Mouse (Mus musculus) adrenal gland, postnatal 14 days (tissue): Measurements from ENCODE around the gene Vgll4. TPM values are rescaled to one million over a fixed set of nuclear protein-coding genes. Genes with fewer than 3 reads are reported as not detected.
A peak's percentile ranks its signal among the peaks of the same experiment; 100 is the strongest.

Experiments
- DNase-seq: peaks from one replicate; pipeline ENCODE4 v3.0.0; 2021; ENCODE audit warnings: mixed read lengths
- total RNA-seq: library from RNA; stranded (reverse); gene quantifications from 2 replicates; pipeline ENCODE4 v1.2.3, GENCODE M21; 2021

Gene Vgll4
- total RNA-seq, 1 experiment from 2014 or later = 71.6 TPM

DNA sequence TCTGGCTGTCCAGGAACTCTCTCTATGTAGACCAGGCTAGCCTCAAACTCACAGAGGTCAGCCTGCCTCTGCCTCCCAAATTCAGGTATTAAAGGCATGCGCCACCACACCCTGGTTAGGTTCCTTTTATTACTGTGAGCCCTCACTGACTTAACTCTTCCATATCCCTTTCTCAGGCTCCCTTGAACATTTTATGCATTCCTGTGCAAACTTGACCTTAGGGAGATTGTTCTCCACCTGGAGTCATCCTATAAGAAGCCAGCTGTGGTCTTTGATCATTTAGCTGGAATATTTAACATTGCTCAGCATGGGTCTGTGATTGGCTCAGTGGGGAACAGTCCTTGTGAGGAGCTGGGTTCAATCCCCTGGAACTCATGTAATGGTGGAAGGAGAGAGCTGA is 4.5 kb upstream of the Vgll4 start:
- no peak for DNase-seq

DNA sequence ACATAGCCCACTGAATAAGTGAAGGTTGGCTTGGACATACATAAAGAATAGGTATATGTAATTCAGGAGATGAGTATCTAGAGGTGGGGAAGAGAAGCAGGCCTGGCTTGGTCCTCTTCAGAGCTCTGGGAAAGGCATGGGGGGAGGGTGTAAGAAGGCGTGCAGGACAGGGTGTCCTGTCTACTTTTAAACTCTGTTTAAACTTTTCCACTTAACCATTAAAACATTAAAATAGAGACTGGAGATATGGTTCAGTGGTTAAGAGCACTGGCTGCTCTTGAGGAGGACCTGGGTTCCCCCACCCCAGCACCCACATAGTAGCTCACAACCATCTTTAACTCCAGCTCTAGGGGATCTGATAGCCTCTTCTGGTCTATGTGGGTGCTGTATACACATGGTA is 3.2 kb upstream of the Vgll4 start:
- no peak for DNase-seq

DNA sequence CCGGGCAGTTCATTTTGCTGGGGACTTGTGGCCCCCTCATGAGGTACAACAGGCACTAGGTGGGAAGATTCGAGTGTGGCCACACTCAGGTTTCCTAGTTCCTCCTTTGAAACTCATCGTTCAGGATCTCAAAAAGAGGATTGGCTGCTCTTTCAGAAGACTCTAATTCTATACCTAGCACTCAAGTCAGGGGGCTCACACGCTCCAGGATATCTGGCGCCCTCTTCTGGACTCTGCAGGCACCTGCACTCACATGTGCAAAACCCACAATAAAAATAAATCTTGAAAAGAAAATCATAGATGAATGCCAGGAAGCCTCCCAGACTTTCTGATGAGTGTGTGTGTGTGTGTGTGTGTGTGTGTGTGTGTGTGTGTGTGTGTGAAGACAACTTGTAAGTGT is 1.1 kb upstream of the Vgll4 start:
- no peak for DNase-seq

DNA sequence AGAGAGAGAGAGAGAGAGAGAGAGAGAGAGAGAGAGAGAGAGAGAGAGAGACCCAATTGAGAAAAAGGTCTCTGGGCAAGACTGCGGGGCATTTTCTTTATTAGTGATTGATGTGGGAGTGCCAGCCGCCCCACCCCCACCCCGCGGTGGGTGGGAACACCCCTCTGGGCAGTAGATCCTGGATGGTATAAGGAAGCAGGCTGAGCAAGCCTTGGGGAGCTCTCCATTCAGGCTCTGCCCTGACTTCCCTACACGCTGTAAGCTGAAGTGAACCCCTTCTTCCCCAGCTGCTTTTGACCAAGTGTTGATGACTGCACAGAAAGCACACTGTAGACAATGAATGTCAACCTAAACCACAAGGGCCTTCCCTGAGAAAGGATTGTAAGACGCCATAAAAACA is 592 bp upstream of the Vgll4 start:
- DNase-seq = no peak

DNA sequence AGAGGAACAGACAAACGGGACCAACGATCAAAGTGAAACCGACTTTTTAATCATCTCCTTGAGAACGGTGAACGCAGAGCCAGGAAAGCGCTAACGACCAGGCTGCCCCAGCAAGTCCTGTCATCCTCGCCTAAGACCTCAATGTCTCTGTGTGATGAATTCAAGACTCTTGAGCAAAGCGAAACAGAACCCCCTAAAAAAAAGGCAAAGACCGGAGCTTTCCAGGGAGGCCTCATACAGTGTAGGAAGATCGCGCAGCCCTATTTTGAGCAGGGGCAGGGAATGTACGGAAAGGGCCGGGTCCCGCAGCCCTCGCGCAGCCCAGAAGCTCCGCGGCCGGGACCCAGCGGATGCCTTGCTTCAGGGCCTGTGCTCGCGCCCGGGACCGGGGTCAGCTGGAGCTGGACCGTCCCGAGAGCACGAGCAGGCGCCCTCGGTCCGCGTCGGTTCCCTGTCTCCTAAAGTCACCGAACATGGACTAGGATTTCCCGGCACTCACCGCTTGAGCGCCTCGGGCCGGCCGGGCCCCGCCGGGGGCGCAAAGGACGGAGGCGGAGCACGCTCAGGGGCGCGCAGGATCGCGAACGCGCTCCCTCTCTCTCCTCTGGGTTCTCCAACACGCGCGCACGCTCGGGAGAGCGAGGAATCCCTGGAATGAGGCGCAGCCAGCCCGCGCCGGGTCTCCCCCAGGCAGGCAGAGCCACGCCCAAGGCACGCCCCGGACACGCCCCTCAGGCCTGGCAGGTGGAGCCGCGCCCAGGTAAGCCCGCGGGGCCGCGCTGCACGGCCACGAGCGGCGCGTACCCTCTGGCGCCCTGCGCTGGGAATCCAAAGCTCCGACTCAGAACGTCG is 1.2 kb downstream of the Vgll4 start:
- DNase-seq = peak; percentile 74

DNA sequence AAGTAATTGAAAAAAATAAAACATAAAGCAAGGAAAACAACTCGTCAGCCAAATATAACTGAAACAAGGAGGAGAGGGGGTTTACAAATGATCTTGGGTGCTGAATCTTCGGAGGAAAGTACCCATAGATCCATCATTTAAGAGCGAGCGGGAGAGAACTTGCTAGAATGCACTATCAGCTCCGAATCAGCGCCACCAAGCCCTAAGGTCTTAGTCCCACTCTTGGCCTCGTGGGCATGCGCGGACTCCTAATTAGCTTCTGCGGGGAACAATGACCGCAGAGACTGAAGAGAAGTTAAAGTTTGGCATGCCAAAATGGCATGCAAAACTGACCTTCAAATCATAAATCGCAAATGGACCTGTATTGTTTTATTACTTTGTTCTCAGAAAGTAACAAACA is 2.2 kb downstream of the Vgll4 start:
- no peak for DNase-seq

DNA sequence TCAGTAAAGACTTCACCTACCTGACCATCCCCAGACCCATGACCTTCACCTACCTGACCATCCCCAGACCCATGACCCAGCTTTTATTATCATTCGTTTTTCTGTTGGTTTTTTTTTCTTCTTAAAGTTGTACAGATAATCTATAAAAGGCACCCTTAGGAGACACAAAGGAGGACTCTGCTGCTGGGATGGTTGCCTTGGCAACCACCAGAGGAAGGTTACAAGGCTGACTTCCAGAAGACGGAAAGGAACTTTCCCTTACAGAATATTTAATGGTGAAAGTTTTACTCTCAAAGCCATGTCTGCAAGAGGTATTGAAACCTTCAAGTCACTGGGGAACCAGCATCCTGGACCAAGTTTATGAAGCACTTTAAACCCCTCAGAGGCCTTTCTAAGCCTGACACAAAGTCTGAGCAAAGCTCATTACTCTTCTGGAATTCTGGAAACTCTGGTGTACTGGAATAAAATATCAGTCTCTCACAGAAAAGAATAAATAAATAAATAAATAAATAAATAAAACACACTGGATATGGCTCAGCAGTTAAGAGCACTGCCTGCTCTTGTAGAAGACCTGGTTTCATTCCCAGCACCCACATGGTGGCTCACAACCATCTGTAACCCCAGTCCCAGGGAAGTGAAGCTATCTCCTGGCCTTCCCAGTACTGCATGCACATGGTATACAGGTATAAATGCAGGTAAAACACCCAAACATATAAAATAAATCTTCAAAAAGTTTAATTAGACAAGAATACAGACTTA is 3.2 kb downstream of the Vgll4 start:
- no peak for DNase-seq

DNA sequence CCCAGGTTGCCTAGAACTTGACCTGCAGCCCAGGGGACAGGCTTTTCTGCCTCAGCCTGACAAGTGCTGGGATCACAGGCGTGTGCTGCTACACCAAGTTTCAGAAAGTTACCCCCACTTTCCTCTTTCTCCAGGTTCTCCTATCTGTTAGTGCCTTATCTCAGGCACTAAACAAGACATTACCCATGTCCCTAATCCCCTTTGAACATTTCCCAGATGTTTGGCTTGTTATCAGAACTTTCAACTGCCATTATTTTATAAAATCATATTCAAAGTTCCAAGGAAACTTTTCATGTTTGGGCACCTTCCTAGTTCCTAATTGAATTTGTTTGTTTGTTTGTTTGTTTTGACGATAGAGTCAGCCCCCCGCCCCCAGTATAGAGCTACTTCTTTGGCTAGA is 4.0 kb downstream of the Vgll4 start:
- DNase-seq = no peak

DNA sequence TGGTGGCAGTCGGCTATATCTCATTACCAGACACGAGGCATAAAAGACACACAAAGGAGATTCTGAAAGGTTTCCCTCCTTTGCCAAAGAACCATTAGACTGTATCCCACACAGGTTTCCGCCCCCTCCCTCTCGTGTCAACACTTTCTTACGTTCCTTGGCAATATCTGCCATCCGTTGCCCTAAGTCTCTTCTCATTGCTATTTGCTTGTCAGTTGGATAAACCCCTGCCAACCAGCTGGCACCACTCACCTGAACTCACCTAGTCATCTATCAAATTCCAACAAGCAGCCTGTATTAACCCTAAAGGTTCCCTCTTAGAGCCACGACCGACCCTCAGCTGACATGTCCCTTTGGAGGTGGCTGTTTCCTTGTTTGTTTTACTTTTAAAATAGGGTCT is 4.4 kb downstream of the Vgll4 start:
- DNase-seq = no peak

DNA sequence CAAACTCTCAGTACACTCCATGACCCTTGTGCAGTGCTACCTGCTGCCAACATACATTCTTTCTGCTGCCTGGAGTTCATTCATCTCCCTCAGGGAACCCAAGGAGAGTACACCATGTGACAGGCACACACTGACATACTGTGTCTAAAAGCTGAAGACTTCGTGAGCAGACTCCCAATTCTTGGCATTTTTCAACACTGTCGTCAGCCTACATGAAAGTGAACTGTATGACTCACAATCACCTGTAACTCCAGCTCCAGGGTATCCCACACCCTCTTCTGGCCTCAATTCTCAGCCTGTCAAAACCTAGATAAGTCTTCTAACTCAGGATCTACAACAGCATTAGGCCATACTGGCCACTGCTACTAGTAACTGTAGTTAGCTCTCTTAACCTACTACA is 5.6 kb downstream of the Vgll4 start:
- no peak for DNase-seq

DNA sequence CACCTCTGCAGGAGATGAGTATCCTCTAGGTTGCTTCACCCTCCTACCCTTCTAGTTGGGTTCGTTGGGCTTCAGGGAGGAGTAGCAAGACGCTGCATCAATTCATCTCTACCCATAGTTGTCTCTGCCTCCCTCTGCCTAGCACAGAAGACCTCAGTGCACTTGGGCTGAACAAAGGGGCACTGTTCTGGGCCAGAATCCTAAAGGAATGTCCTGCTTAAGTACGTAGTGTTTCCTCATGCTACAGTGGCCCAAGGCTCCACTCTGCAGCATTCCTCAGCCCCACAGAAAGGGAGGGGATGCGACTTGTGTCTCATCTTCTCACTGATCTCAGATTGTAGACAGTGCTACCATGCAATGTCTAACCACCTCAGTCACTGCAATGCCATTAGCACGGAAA is 6.2 kb downstream of the Vgll4 start:
- no peak for DNase-seq

DNA sequence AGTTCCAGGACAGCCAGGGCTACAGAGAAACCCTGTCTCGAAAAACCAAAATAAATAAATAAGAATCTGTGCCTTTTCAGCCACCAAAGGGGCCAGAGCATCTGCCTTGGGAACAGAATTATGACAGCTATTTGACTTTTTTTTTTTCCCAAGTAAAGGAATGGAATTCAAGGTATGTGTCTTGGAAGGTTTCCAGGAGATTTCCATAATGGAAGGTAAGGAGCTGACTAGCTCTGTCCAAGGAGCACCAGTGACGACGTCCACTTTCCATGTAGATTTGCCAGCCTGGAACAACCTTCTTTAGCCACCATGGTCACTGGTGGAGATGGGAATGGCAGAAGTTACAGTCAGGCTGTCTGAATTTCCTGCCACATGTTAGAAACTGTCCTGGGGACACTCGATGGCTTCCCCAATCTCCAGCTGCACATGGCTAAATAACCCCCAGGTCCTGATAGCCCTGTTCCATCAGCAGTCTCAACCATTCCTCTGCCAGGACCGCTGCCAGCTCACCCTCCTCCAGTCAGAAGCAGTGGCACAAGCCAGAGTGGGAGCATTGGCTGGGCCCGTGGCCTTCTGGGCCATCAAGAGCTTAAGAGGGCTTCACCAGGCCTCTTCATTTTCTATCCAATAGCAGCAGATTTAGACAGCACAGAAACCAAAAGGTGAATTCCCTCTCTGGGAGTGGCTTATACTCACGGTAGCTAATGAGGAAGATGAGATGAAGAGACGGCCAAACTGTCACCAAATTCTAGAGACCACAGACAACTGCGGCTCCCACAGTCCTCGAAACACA is 8.3 kb downstream of the Vgll4 start:
- no peak for DNase-seq

DNA sequence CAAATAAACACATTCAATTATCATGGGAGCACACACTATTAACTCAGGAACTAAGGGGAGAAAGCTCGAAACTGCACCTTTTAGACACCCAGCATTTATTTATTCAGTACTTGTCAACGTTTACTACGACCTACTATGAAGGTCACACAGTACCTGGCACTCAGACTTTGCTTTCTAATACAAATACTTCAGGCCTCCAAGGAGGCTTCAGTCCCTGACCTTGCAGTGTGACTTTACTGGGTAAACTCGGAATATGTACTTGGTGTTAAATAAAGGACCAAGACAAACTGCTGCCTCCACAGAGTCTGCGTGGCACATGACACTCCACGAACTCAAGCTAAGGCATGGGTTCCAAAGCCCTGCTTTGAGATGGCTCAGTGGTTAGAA is 10.8 kb downstream of the Vgll4 start:
- no peak for DNase-seq

DNA sequence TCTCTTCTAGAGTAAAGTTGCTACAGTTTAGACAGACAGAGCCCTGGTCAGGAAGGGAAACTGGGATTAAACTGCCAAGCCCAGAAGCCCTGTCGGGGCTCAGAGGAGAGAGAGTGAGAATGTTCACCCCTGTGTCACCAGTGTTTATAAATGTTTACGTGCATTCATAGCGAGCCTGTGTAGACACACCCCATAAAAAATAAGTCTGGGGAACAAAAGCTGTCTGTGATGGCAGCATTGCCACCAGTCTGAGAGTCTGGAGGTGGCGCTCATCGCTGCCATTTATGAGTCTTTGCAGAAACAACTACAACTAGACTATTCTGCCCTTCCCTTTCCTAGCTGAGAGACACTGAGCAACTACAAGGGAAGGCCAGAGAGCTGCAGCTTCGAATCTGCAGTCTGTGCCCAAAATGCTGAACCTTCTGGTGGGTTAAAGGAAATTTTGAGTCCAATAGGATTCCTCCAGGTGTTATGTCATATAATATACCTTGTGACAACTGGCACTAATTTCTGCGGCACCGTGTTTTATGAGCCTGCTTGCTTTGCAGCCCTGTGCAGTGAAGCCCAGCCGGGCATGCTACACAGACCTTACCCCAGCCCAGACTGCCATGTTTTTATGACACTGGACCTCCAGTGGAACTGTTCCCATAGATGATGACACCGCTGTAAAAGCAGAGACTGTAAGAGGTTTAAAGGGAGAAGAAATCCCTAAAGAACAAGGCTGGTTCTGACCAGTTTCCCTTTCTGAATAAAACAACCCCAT is 11.4 kb downstream of the Vgll4 start:
- DNase-seq = no peak

DNA sequence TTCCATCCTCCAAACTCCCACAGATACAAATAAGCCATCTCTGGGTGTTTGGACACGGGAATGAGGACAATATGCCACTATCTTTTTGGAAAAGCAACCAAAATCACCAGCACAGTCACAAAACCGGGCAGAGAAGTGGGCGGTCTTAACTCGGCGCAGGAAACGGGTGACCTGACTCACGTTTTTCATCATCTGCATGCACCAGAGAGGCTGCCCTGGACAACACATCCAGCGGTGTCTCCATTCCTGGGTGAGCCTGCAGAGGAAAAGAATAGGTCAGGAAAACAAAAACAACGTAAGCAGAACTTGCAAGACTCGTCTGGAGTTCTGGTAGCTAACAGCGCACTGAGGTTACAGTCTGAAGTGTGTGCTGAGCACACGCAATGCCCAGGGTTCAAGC is 12.0 kb downstream of the Vgll4 start:
- no peak for DNase-seq

DNA sequence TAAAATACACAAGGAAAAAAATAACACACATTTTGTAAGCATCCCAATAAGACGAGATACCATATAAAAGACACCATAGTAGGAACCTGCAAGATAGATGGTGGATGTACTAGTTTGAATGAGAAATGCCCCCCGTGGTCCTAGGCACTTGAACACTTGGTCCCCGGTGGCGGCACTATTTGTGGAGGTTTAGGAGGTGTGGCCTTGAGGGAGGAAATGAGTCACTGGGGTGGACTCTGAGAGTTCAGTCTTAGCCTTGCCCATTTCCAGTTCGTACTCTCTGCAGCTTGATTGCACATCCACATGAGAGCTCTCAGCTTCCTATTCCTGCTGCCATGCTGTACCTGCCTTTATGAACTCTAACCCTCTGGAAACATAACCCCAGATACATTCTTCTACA is 15.3 kb downstream of the Vgll4 start:
- DNase-seq = no peak

DNA sequence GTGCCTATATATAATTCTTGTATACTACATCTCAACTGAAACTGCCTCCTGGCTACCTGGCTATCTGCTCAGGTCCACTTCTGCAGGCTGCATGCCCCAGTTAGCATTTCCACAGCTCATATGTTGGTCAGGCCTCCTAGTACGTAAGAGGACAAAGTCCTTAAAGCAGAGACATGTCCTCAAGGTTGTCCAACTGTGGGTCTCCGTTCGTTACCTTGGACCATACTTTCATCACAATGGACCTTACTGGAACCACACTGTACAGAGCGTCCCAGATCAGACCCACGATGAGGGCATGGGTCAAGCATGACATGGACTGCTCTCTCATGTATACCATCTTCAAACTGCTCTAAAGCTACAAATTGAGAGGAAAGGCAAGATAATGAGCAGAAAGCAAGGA is 16.2 kb downstream of the Vgll4 start:
- no peak for DNase-seq

DNA sequence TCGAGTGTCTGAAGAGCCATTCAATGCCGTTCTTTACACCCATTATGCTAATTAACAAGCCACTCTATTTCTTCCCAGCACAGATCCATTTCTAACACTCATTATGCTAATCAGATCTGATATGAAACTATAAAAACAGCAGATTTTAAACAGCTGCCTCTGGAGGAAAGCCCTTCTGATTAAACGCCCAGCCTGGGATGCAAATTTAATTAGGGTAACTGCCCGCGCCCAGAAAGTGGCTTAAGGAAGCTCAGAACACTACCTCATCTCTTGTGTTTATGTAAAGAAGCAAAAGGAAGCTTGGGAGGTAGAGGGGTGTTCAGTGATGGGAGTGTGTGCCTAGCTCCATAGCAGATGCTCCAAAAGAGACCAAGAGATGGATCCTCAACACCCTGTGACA is 17.4 kb downstream of the Vgll4 start:
- no peak for DNase-seq

DNA sequence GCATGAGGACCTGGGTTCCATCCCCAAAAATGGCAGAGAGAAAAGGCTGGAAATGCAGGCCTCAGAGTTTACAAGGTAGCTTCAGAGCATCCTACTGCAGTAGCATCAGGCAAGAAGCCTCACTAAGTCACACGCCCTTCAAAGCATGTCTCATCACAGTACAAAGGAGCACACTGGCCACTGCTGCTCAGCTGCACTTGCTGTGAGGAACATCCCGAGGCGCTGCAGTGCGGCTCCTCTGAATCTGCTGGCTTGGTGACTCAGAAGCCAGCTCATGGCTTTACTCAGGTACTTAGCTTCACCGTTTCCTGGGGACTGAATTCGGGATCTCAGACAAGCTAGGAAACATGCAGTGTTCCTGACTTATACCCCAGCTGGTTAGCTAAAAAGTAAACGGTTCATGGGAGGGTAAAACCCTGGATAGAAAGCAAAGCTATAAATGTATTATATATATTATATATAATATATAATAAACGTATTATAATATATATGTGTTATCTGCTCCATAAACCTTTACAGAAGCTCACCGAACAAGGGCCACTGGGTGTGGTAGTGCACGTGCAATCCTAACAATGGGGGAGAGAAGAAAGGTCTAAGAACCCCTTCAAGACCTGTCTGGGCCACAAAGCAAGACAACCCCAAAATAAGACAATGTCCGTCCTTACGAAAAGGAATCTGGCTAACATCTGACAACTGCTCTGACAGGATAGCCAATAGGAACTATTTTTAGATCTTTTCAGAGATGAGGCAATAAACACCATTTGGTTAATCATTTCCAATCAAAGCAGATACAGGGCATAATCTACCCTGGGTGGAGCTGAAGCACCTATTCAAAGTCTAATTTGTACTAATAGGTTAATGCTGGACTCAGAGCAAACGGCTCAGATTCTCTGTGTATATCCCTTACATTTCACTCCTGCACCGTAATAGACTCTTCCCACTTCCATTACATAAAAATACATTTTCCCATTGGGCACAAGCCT is 25.0 kb downstream of the Vgll4 start:
- DNase-seq = no peak

DNA sequence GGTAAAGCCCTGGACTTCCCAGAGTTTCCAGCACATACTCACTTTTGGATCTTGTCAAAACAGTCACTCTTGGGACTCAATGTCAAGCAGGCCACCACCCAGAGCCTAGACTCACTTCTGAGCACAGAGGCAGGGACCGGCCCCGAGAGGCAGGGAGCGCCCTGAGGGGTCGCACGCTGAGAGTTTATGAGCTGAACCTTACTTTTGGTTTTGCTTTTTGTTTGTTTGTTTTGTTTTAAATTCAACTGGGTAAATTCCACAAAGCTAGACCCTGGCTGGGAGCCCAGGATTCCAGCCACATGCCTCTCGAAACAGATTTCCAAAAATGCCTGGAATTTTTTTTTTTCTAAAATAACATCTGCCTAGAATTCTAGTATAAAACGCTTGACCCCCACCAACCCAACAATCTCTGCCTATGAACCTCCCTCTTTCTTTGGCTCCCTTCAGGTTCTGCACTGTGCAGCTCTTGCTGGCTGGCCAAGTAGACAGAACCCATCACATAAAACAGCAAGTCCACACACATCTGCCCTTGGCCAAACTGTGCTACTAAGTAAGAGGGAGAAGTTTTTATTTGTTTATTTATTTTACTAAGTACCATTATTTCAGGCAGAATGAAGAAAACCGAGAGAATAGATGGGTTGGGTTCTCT is 28.5 kb downstream of the Vgll4 start:
- DNase-seq = no peak

DNA sequence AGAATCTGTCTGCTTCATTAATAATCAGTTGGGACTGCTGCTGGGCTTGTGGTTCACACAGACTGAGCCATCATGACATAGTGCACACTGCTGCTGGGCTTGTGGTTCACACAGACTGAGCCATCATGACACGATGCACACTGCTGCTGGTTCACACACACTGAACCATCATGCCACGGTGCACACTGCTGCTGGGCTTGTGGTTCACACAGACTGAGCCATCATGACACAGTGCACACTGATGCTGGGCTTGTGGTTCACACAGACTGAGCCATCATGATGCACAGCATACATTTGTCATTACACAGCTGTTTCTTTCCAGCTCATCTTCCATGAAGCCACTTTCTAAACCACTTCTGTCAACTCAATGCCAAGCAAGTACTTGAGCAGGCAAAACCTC is 30.1 kb downstream of the Vgll4 start:
- no peak for DNase-seq
